Mouse (Mus musculus) stomach, embryonic 14.5 days (tissue): ENCODE results near the gene Cyp27a1. TPM values are rescaled to one million over a fixed set of nuclear protein-coding genes. Genes with fewer than 3 reads are reported as not detected.

Source experiments
- ATAC-seq: fragments of 200-750 bp; cut with Nextera tagmentation; 2 replicates; pipeline ENCODE4 v1.8.0; 2017; ENCODE audit warnings: low read depth, moderate TSS enrichment; ENCODE audit not compliant: insufficient number of reproducible peaks, insufficient read depth, low FRiP score
- H3K27ac ChIP-seq: fragments of 300-500 bp; sonication (generic); 2 replicates; pipeline ENCODE4 v1.5.1; 2014; ENCODE audit warnings: mild to moderate bottlenecking, low read length, moderate library complexity, mixed read lengths
- H3K27me3 ChIP-seq: fragments of 300-500 bp; sonication (generic); 2 replicates; pipeline ENCODE4 v1.6.1; 2014; ENCODE audit warnings: low read length, control low read depth, mixed read lengths; ENCODE audit not compliant: control insufficient read depth, insufficient read depth
- H3K36me3 ChIP-seq: fragments of 300-500 bp; sonication (generic); 2 replicates; pipeline ENCODE4 v1.6.1; 2014; ENCODE audit warnings: mild to moderate bottlenecking, control low read depth, low read length, moderate library complexity, mixed read lengths; ENCODE audit not compliant: control insufficient read depth, insufficient read depth
- H3K4me1 ChIP-seq: fragments of 300-500 bp; sonication (generic); 2 replicates; pipeline ENCODE4 v1.6.1; 2014; ENCODE audit warnings: low read length, control low read depth, mixed read lengths; ENCODE audit not compliant: control insufficient read depth, insufficient read depth
- H3K4me2 ChIP-seq: fragments of 300-500 bp; sonication (generic); replicated peaks from 2 replicates; pipeline ENCODE4 v1.6.1; 2014; ENCODE audit warnings: low read depth, low read length, control low read depth
- H3K4me3 ChIP-seq: fragments of 300-500 bp; sonication (generic); 2 replicates; pipeline ENCODE4 v1.5.1; 2014; ENCODE audit warnings: low read depth, low read length, control low read depth
- H3K9ac ChIP-seq: fragments of 300-500 bp; sonication (generic); replicated peaks from 2 replicates; pipeline ENCODE4 v1.6.1; 2014; ENCODE audit warnings: low read depth, mild to moderate bottlenecking, control low read depth, low read length, moderate library complexity, mixed read lengths
- H3K9me3 ChIP-seq: fragments of 300-500 bp; sonication (generic); 2 replicates; pipeline ENCODE4 v1.6.1; 2016; ENCODE audit warnings: low read depth, low read length, control low read depth; ENCODE audit not compliant: control insufficient read depth
- WGBS: fragments of 180-500 bp; shearing (Covaris S2); extraction: QIAGEN DNeasy Blood & Tissue Kit; methylation state at CpG from one replicate; pipeline ENCODE4 v1.1.7; 2014; 5-methylcytosine and 5-hydroxymethylcytosine counted together
- polyA plus RNA-seq: library from polyadenylated mRNA; unstranded; fragments of >200 nt; fragmentation: Nextera tagmentation; extraction: Ambion mirVana; gene quantifications from 2 replicates; pipeline ENCODE4 v1.2.1, GENCODE M21; 2014

Cyp27a1 gene
- polyA plus RNA-seq, 1 experiment from 2014 or later: 10.6 TPM

GRCm38 (mm10) chr1:74782045-74782444, 68.7 kb downstream of the Cyp27a1 start:
- no peak overlapping the region for H3K27ac ChIP-seq
- H3K9me3 ChIP-seq: peaks cover 6% of the 10 kb centered on the region; the same call in 1 of the 2 replicates
- H3K9ac ChIP-seq: no peak overlapping the region
- ATAC-seq: no peak
- H3K4me3 ChIP-seq: no peak overlapping the region
- H3K4me2 ChIP-seq: no peak overlapping the region
- H3K36me3 ChIP-seq: no peaks in the 10 kb centered on the region
- WGBS: 19% methylated on average over 14 of the region's 14 CpGs
- peaks cover 69% of the 10 kb centered on the region for H3K27me3 ChIP-seq
- H3K4me1 ChIP-seq: peaks cover 4% of the 10 kb centered on the region; the same call in 1 of the 2 replicates

- H3K4me2 ChIP-seq: peak overlapping the region; percentile 78
- peaks cover 6% of the 10 kb centered on the region; the same call in 1 of the 2 replicates for H3K9me3 ChIP-seq
- peaks cover 77% of the 10 kb centered on the region for H3K27me3 ChIP-seq
- 5% methylated on average over 13 of the region's 13 CpGs for WGBS
- no peak overlapping the region for H3K27ac ChIP-seq
- no peaks in the 10 kb centered on the region for H3K36me3 ChIP-seq
- peaks cover 4% of the 10 kb centered on the region; the same call in 1 of the 2 replicates for H3K4me1 ChIP-seq
- no peak for ATAC-seq
- peak overlapping the region; percentile 39; the same call in 1 of the 2 replicates for H3K4me3 ChIP-seq
- no peak overlapping the region for H3K9ac ChIP-seq
Observed at GRCm38 (mm10) chr1:74783554-74783953, 70.2 kb downstream of the Cyp27a1 start.

DNA sequence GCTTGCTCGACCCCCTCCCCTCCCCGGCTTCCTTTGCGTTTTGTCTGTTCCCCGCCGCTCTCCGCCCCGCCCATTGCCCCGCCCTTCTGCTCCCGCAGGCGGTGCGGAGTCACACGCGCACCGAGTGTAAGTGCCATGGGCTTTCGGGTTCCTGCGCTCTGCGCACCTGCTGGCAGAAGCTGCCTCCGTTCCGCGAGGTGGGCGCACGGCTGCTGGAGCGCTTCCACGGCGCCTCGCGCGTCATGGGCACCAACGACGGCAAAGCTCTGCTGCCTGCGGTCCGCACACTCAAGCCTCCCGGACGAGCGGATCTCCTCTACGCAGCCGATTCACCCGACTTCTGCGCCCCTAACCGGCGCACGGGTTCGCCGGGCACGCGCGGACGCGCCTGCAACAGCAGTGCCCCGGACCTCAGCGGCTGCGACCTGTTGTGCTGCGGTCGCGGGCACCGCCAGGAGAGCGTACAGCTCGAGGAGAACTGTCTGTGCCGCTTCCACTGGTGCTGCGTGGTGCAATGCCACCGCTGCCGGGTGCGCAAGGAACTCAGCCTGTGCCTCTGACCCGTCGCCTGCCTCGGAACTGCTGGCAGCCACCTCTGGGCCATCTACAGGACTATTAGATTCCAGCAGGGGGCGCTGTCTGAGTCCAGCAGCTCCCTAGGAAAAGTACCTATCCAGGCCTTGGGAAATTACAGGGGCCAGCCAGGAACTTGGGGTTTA, 70.8 kb downstream of the Cyp27a1 start:
- H3K4me1 ChIP-seq: peaks cover 4% of the 10 kb centered on the region; the same call in 1 of the 2 replicates
- WGBS: under 1% methylated on average over 67 of the region's 67 CpGs
- no peak overlapping the region for H3K27ac ChIP-seq
- ATAC-seq: no peak
- H3K9me3 ChIP-seq: peaks cover 6% of the 10 kb centered on the region; the same call in 1 of the 2 replicates
- no peaks in the 10 kb centered on the region for H3K36me3 ChIP-seq
- H3K4me2 ChIP-seq: peak overlapping the region; percentile 78
- peak overlapping the region; percentile 39 for H3K4me3 ChIP-seq
- peaks cover 81% of the 10 kb centered on the region for H3K27me3 ChIP-seq
- no peak overlapping the region for H3K9ac ChIP-seq

Other genes with a start within 250 kb of the Cyp27a1 start
- gene Cnot9, start 207.5 kb upstream of the Cyp27a1 start, polyA plus RNA-seq: 70.3 and 72.3 TPM in 2 replicates
- 0.83 TPM in 1 of 2 replicates, not detected in the other for gene Plcd4, start 170.7 kb upstream of the Cyp27a1 start, polyA plus RNA-seq
- gene Usp37, start 169.3 kb upstream of the Cyp27a1 start, polyA plus RNA-seq: 40.5 and 43.0 TPM in 2 replicates
- gene Zfp142, start 125.3 kb upstream of the Cyp27a1 start, polyA plus RNA-seq: 8.4 and 9.5 TPM in 2 replicates
- 18.5 and 20.0 TPM in 2 replicates for gene Bcs1l, start 125.3 kb upstream of the Cyp27a1 start, polyA plus RNA-seq
- 7.0 and 9.1 TPM in 2 replicates for gene Rnf25, start 112.2 kb upstream of the Cyp27a1 start, polyA plus RNA-seq
- gene Stk36, start 112.1 kb upstream of the Cyp27a1 start, polyA plus RNA-seq: 8.4 and 8.9 TPM in 2 replicates
- 24.3 and 26.4 TPM in 2 replicates for gene Ttll4, start 51.8 kb upstream of the Cyp27a1 start, polyA plus RNA-seq
- gene Prkag3, start 35.6 kb downstream of the Cyp27a1 start, polyA plus RNA-seq: 0.12 and 0.21 TPM in 2 replicates
- gene Wnt6, start 58.3 kb downstream of the Cyp27a1 start, polyA plus RNA-seq: 0.97 and 1.9 TPM in 2 replicates
- gene Wnt10a, start 77.9 kb downstream of the Cyp27a1 start, polyA plus RNA-seq: 2.0 and 3.1 TPM in 2 replicates
- gene Cdk5r2, start 141.4 kb downstream of the Cyp27a1 start, polyA plus RNA-seq: 0.33 and 0.46 TPM in 2 replicates
- gene Fev, start 171.8 kb downstream of the Cyp27a1 start, polyA plus RNA-seq: 1.2 TPM in 1 of 2 replicates, not detected in the other
- 0.36 and 0.38 TPM in 2 replicates for gene Cryba2, start 179.6 kb downstream of the Cyp27a1 start, polyA plus RNA-seq
- not detected in 2 replicates for gene Cfap65, start 222.0 kb downstream of the Cyp27a1 start, polyA plus RNA-seq
- gene Ihh, start 238.1 kb downstream of the Cyp27a1 start, polyA plus RNA-seq: 29.2 and 30.2 TPM in 2 replicates